Mouse (Mus musculus) CD4-positive, CD25-positive, alpha-beta regulatory T cell, adult 2 months (primary cell): Measurements from ENCODE around the gene Ube2dnl1.

Experiments used
- DNase-seq: peaks from one replicate; pipeline ENCODE4 v3.0.0-alpha.2; 2012; ENCODE audit warnings: low read depth, low spot score

Gene Ube2dnl1

GRCm38 (mm10) chrX:114904712-114905111 is at the start of gene Ube2dnl1:
TSS of gene Ube2dnl1 (plus strand) at chrX:114905012.
- no peak for DNase-seq

- DNase-seq, result no peak
Observed at GRCm38 (mm10) chrX:114895489-114895888, 9.3 kb upstream of the Ube2dnl1 start.

GRCm38 (mm10) chrX:114897506-114897905 is 7.3 kb upstream of the Ube2dnl1 start:
- no peak for DNase-seq

GRCm38 (mm10) chrX:114903391-114903790 is 1.4 kb upstream of the Ube2dnl1 start:
- DNase-seq, result no peak

- DNase-seq, result no peak
Observed at GRCm38 (mm10) chrX:114907282-114907681, 2.5 kb downstream of the Ube2dnl1 start, which contains the start of gene Ube2dnl2. TSS of gene Ube2dnl2 (plus strand) at chrX:114907582.

GRCm38 (mm10) chrX:114955066-114955465 is 50.3 kb downstream of the Ube2dnl1 start:
- no peak for DNase-seq
